Mouse (Mus musculus) G1E (cell line): ENCODE measurements around the gene Ace2.

Experiments used
- CTCF ChIP-seq: IDR thresholded peaks from 2 replicates; pipeline ENCODE4 v1.5.1; 2012; ENCODE audit warnings: low read depth, low read length, inconsistent platforms, mixed read lengths
- GATA1 ChIP-seq: IDR thresholded peaks from 2 replicates; pipeline ENCODE4 v1.6.1; 2012; ENCODE audit warnings: borderline replicate concordance, low read length, inconsistent platforms, mixed read lengths
- POLR2AphosphoS5 ChIP-seq: IDR thresholded peaks from 2 replicates; pipeline ENCODE4 v1.6.1; 2012; ENCODE audit warnings: low read depth, low read length, inconsistent platforms; ENCODE audit not compliant: insufficient replicate concordance
- TAL1 ChIP-seq: conservative IDR thresholded peaks from 2 replicates; pipeline ENCODE4 v1.6.1; 2012; ENCODE audit warnings: low read depth, low read length, inconsistent platforms, mixed read lengths

DNA sequence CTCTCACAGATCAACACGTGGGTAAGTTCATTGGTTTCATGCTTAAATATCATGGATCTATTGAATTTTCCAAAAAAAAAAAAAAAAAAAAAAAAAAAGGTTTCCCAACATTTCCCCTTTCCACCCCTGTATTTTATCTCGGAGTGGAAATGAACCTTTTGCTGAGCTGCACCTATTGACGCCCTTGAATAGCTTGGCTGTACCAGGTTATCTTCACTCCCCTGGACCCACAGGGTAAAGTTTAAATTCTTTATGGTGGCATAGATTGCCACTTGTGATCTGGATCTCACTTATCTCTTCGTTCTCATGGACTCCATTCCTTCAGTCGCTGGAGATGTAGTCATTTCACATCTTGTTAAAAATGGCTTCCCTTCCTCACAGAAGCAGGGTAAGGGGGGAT, 15.5 kb downstream of the Ace2 start:
- TF ChIP-seq GATA1 (no peak), CTCF (no peak), POLR2AphosphoS5 (no peak), TAL1 (no peak)
